Mouse (Mus musculus): ENCODE results near the gene Slc39a13.
A peak's percentile ranks its signal among the peaks of the same experiment; 100 is the strongest.
"Not testable (repeated sequence)": the region's sequence is repeated elsewhere in the genome, so short reads cannot be mapped to it uniquely, and the experiment has no call there.

Slc39a13 gene

GRCm38 (mm10) chr2:91025081-91025516 is 45.1 kb downstream of the Slc39a13 start:
- peak; percentile 31 for DNase-seq (ENCODE audit: low spot score)

DNA sequence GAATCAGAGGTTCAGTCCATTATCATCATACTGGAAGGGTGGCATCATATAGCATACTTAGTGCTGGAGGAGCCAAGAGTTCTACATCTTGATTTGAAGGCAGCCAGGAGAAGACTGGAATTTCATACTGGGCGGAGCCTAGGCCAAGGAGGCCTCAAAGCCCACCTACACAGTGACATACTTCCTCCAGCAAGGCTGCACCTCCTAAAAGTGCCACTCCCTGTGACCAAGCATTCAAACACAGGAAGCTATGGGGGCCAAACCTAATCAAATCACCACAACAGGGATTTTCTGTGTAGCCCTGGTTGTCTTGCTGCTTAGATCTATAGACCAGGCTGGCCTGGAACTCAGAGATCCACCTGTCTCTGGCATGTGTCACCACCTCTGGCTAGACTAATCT is 46.3 kb downstream of the Slc39a13 start:
- no peak for DNase-seq (ENCODE audit: low spot score)

GRCm38 (mm10) chr2:91023131-91023530 is 47.1 kb downstream of the Slc39a13 start:
- DNase-seq (ENCODE audit: low spot score): no peak

- DNase-seq (ENCODE audit: low spot score): not testable (repeated sequence)
Observed at GRCm38 (mm10) chr2:91022266-91022665, 48.0 kb downstream of the Slc39a13 start.

DNA sequence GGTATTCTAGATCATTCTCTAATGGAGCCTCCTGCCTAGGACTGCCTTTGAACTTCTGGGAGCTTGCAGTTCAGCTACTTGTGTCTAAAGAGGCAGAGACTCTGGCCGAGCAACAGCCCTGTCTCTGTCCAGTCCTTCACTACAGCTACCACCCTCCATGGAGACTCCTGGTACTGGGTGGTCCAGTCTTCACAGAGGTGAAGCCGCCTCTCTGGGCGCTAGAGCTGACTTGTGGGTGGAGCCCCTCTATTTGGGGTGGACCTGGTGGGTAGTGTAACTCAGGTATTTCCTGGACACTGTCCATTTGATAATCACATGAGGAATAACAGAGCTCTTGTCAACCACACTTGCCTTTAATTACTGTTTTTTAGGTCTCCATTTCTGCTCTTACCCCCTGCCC is 50.3 kb downstream of the Slc39a13 start:
- DNase-seq (ENCODE audit: low spot score): no peak

- peak; percentile 42 for DNase-seq (ENCODE audit: low spot score)
Observed at GRCm38 (mm10) chr2:91018061-91018788, 52.0 kb downstream of the Slc39a13 start.

GRCm38 (mm10) chr2:91015386-91015785 is 54.8 kb downstream of the Slc39a13 start:
- no peak for DNase-seq (ENCODE audit: low spot score)

DNA sequence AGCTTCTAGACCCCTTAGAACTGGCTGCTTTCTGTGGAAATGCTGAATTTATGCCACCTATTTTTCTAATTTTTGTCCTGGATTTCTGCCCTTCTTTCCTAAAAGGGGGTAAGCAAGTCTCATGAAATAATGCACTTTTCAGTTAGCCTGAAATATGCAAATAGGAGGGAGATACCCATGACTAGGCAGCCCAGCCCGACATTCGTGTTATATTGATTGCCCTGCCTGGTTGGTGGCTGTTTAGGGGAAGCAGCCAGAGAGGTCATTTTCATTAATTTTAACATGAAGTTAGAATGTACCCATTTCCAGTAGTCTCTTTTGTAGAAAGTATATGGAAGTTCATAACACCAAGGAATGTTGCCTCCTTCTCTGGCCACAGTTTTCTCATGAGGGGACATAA is 56.3 kb downstream of the Slc39a13 start:
- DNase-seq (ENCODE audit: low spot score): no peak

All from layer of hippocampus, adult 11-12 months (tissue).